Comparison of ENCODE assay signal across 17 mouse cellular contexts in the genomic region with DNA sequence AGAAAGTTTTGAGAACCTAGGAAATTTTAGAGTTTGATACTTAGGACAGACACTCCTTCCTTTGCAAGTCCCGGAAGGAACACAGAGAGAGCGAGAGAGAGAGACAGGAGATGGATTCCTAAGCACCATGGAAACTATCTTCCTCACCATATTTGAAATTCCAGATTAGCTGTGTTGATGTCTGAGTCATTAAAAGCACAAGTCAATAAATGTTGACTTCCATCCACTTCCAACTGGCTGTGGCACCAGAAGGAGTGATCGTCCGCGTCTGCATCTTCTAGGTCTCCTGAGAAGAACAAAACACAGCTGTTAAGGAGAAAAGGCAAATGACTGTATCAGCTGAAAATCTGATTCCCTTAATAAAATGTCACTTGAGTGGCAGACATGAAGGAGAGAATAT. TPM values are rescaled to one million over a fixed set of nuclear protein-coding genes. Genes with fewer than 3 reads are reported as not detected.
"Had no signal": no experiment of that assay in that cellular context is flagged by ENCODE, and none has a peak within 500 bp of the region (broad histone marks: within the 10 kb centered on the region; RNA-seq: fewer than 3 reads in every experiment).

No protein-coding gene starts in this region.

- ATAC-seq: intestine, postnatal 0 days; midbrain, embryonic 16.5 days had no signal

- H3K9me3 ChIP-seq: limb, embryonic 10.5 days; limb, embryonic 13.5 days; liver, embryonic 13.5 days; midbrain, embryonic 12.5 days had no signal

- H3K9ac ChIP-seq: limb, embryonic 13.5 days; liver, embryonic 13.5 days; midbrain, embryonic 12.5 days had no signal

- H3K4me2 ChIP-seq: limb, embryonic 13.5 days; liver, embryonic 13.5 days; midbrain, embryonic 12.5 days had no signal

- DNase-seq: kidney, adult 2 months; kidney, postnatal 25 days; layer of hippocampus, adult 9-11 months; liver; liver, embryonic 13.5 days; thymus, adult 18-20 months; thymus, postnatal 36 days had no signal

- H3K36me3 ChIP-seq: limb, embryonic 10.5 days; limb, embryonic 13.5 days; liver, embryonic 13.5 days; midbrain, embryonic 12.5 days had no signal

- H3K27ac ChIP-seq: kidney, postnatal 0 days; layer of hippocampus, adult 2 months; limb, embryonic 10.5 days; limb, embryonic 13.5 days; liver, embryonic 13.5 days; macrophage; midbrain, embryonic 12.5 days had no signal

- H3K4me1 ChIP-seq: limb, embryonic 10.5 days; limb, embryonic 13.5 days; midbrain, embryonic 12.5 days had no signal

- H3K27me3 ChIP-seq: limb, embryonic 13.5 days; liver, embryonic 13.5 days; midbrain, embryonic 12.5 days had no signal

- H3K4me3 ChIP-seq: layer of hippocampus, adult 2 months; limb, embryonic 10.5 days; limb, embryonic 13.5 days; liver, embryonic 13.5 days; midbrain, embryonic 12.5 days; myocyte had no signal

RNA-seq across cellular contexts. Expression of gene Il7r, which starts 5.1 kb away (rescaled TPM):
- polyA plus RNA-seq: kidney, embryonic 14.5 days; limb, embryonic 10.5 days; midbrain, embryonic 12.5 days; midbrain, embryonic 16.5 days; myocyte had no signal
